Mouse (Mus musculus) liver, embryonic 14.5 days (tissue): ENCODE measurements around the gene Rab6b.

ENCODE experiments used
- CTCF ChIP-seq: IDR thresholded peaks from 2 replicates; pipeline ENCODE4 v1.5.1; 2016; ENCODE audit warnings: antibody characterized with exemption, low read depth, control low read depth
- EP300 ChIP-seq: IDR thresholded peaks from 2 replicates; pipeline ENCODE4 v1.6.1; 2016; ENCODE audit warnings: antibody characterized with exemption, low read depth

GRCm38 (mm10) chr9:103184855-103185254 lies 73.3 kb downstream of the Rab6b start:
- no peak for TF ChIP-seq CTCF
- TF ChIP-seq EP300 = no peak
